Mouse (Mus musculus) cortical plate, adult 2 months (tissue): ENCODE data around the gene Dmbt1. TPM values are rescaled to one million over a fixed set of nuclear protein-coding genes. Genes with fewer than 3 reads are reported as not detected.

Experiments used
- H3K27ac ChIP-seq: fragments of 200-500 bp; 2 replicates; pipeline ENCODE4 v1.5.1; 2012; ENCODE audit warnings: low read length, control low read depth, inconsistent platforms; ENCODE audit not compliant: insufficient read depth
- H3K4me1 ChIP-seq: fragments of 200-500 bp; 2 replicates; pipeline ENCODE4 v1.6.1; 2011; ENCODE audit warnings: low read length; ENCODE audit not compliant: control insufficient read depth, insufficient read depth
- H3K4me3 ChIP-seq: fragments of 200-500 bp; 2 replicates; pipeline ENCODE4 v1.5.1; 2011; ENCODE audit warnings: mild to moderate bottlenecking, low read length, control low read depth; ENCODE audit not compliant: insufficient read depth
- CTCF ChIP-seq: fragments of 200-500 bp; IDR thresholded peaks from 2 replicates; pipeline ENCODE4 v1.5.1; 2011; ENCODE audit warnings: mild to moderate bottlenecking, control low read depth, low read length; ENCODE audit not compliant: insufficient read depth; ENCODE audit errors: extremely low read depth
- POLR2A ChIP-seq: fragments of 200-500 bp; IDR thresholded peaks from 2 replicates; pipeline ENCODE4 v1.6.1; 2011; ENCODE audit warnings: mild to moderate bottlenecking, low read length, control low read depth; ENCODE audit not compliant: insufficient read depth; ENCODE audit errors: extremely low read depth
- polyA plus RNA-seq: library from polyadenylated mRNA; depleted of rRNA; stranded (reverse); fragments of >200 nt; gene quantifications from 2 replicates; pipeline ENCODE4 v1.2.3, GENCODE M21; 2012

Gene Dmbt1
- polyA plus RNA-seq, 1 experiment = 0.02 TPM

- Histone ChIP-seq H3K4me3 (no peak overlapping the region), H3K4me1 (peaks cover 4% of the 10 kb centered on the region), H3K27ac (no peak overlapping the region)
- no peak for TF ChIP-seq POLR2A
- TF ChIP-seq CTCF = peak; percentile 70
Measured at GRCm38 (mm10) chr7:131112486-131112885, 80.6 kb downstream of the Dmbt1 start.

- no peak overlapping the region for H3K4me3 ChIP-seq
- H3K27ac ChIP-seq = no peak overlapping the region
- no peak for TF ChIP-seq POLR2A
- TF ChIP-seq CTCF = no peak
- H3K4me1 ChIP-seq = peaks cover 4% of the 10 kb centered on the region
Measured at GRCm38 (mm10) chr7:131113676-131114075, 81.8 kb downstream of the Dmbt1 start.

- no peak overlapping the region for H3K4me3 ChIP-seq
- H3K27ac ChIP-seq = no peak overlapping the region
- TF ChIP-seq POLR2A = no peak
- no peak for TF ChIP-seq CTCF
Measured at GRCm38 (mm10) chr7:131114434-131114833, 82.6 kb downstream of the Dmbt1 start.

GRCm38 (mm10) chr7:131122210-131122807 is 90.5 kb downstream of the Dmbt1 start:
- TF ChIP-seq POLR2A (no peak), CTCF (peak; percentile 59)
- Histone ChIP-seq H3K4me1 (no peaks in the 10 kb centered on the region), H3K4me3 (no peak overlapping the region), H3K27ac (no peak overlapping the region)

More at GRCm38 (mm10) chr7:131114434-131114833, 82.6 kb downstream of the Dmbt1 start:
- H3K4me1 ChIP-seq = peaks cover 4% of the 10 kb centered on the region

- no peaks in the 10 kb centered on the region for H3K4me1 ChIP-seq
- H3K27ac ChIP-seq = no peak overlapping the region
- TF ChIP-seq POLR2A (no peak), CTCF (no peak)
- H3K4me3 ChIP-seq = no peak overlapping the region
Measured at GRCm38 (mm10) chr7:131130021-131130420, 98.2 kb downstream of the Dmbt1 start.

GRCm38 (mm10) chr7:131133181-131133580 is 101.3 kb downstream of the Dmbt1 start:
- TF ChIP-seq POLR2A (no peak), CTCF (no peak)
- H3K4me1 ChIP-seq = no peaks in the 10 kb centered on the region
- H3K27ac ChIP-seq = no peak overlapping the region
- H3K4me3 ChIP-seq = no peak overlapping the region

GRCm38 (mm10) chr7:131146214-131146613 is 114.4 kb downstream of the Dmbt1 start, which contains the start of gene 4933402N03Rik:
Gene 4933402N03Rik (minus strand): TSS chr7:131146314.
- Histone ChIP-seq H3K27ac (no peak within 1 kb of the TSS), H3K4me1 (no peaks in the 10 kb centered on the region), H3K4me3 (no peak within 1 kb of the TSS)
- TF ChIP-seq POLR2A = no peak
- no peak for TF ChIP-seq CTCF

GRCm38 (mm10) chr7:131150179-131150578 is 118.3 kb downstream of the Dmbt1 start:
- H3K27ac ChIP-seq = no peak overlapping the region
- H3K4me3 ChIP-seq = no peak overlapping the region
- H3K4me1 ChIP-seq = no peaks in the 10 kb centered on the region
- TF ChIP-seq CTCF (no peak), POLR2A (no peak)

- Histone ChIP-seq H3K27ac (no peak overlapping the region), H3K4me1 (no peaks in the 10 kb centered on the region), H3K4me3 (no peak overlapping the region)
- TF ChIP-seq POLR2A (no peak), CTCF (no peak)
Measured at GRCm38 (mm10) chr7:131153044-131153443, 121.2 kb downstream of the Dmbt1 start.

- Histone ChIP-seq H3K27ac (no peak overlapping the region), H3K4me3 (no peak overlapping the region), H3K4me1 (no peaks in the 10 kb centered on the region)
- TF ChIP-seq POLR2A (no peak), CTCF (no peak)
Measured at GRCm38 (mm10) chr7:131162251-131162650, 130.4 kb downstream of the Dmbt1 start.

GRCm38 (mm10) chr7:131167771-131168170 is 135.9 kb downstream of the Dmbt1 start:
- TF ChIP-seq CTCF (no peak), POLR2A (no peak)
- Histone ChIP-seq H3K27ac (no peak overlapping the region), H3K4me1 (no peaks in the 10 kb centered on the region), H3K4me3 (no peak overlapping the region)
